Comparison of ENCODE assay signal across 10 mouse cellular contexts in the genomic region with DNA sequence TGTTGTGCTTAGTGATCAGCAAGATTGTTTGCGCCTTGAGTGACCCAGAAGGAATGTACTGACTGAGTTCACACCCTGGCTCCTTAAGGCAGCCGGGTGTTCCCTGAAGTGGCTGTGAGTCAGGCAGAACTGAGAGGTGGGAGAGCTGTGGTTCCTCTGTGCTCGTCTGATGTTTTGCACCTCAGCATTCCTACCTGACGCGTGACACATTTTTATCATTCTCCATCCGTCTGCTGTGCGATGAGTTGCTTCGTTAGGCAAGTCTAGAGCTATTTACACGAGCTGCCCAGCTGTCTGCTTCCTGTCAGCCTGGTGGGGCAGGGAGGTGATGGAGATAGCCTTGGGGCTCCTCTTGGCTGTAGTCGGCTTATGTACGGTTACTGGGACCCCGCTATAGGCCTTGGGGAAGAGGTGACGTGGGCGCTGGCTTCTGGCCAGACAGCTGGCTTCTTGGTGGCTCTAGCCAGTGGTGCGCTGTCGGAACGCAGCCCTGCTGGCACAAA. TPM values are rescaled to one million over a fixed set of nuclear protein-coding genes. Genes with fewer than 3 reads are reported as not detected.
DNase-seq lines count a peak whose midpoint lies in the region; ATAC-seq and TF ChIP-seq lines count a peak whose summit lies in the region.
"Had no signal": no experiment of that assay in that cellular context is flagged by ENCODE, and none has a peak within 500 bp of the region (broad histone marks: within the 10 kb centered on the region; RNA-seq: fewer than 3 reads in every experiment).

No protein-coding gene starts in this region.

- DNase-seq in heart, adult 11 months, result peak; percentile 98
- DNase-seq in heart, postnatal 25 days (ENCODE audit: low spot score), result no peak
- DNase-seq in adrenal gland, postnatal 14 days, result peak; percentile 86
- DNase-seq in gastrocnemius, adult 8-10 months (ENCODE audit: low spot score in 2 of 2), result peak; percentile 36 to 58
- no peak for DNase-seq in intestine, embryonic 14.5 days (ENCODE audit: low spot score)
- DNase-seq in lung, postnatal 25 days (ENCODE audit: low spot score), result peak; percentile 85
- DNase-seq in thymus, postnatal 14 days, result no peak
- no peak for DNase-seq in thymus, adult 2 months

- H3K4me2 ChIP-seq in intestine, embryonic 14.5 days (ENCODE audit: low read length), result peak overlapping the region; percentile 16; the same call in 1 of the 2 replicates

- H3K27ac ChIP-seq in intestine, embryonic 14.5 days (ENCODE audit: low read depth), result peak overlapping the region; percentile 3; the same call in 1 of the 2 replicates
- H3K27ac ChIP-seq in thymus, adult 2 months (ENCODE audit: control insufficient read depth, insufficient read depth, low read length), result no peak overlapping the region

- H3K9ac ChIP-seq in intestine, embryonic 14.5 days (ENCODE audit: low read length), result no peak overlapping the region

- no peak for ATAC-seq in intestine, embryonic 14.5 days (replicated peaks; ENCODE audit: low FRiP score, low TSS enrichment, low read depth)

- no peak for TF ChIP-seq CTCF in thymus, adult 2 months (IDR thresholded peaks at IDR 0.05; ENCODE audit: borderline replicate concordance, control insufficient read depth, extremely low read depth, insufficient read depth, low read length, poor library complexity)

- intact Hi-C loops in heart, postnatal 25 days (cut with DNase I), result no loop called here

- H3K36me3 ChIP-seq in intestine, embryonic 14.5 days (ENCODE audit: control insufficient read depth, insufficient read depth, low read length), result no peaks in the 10 kb centered on the region
- no peaks in the 10 kb centered on the region for H3K36me3 ChIP-seq in thymus, adult 2 months (ENCODE audit: control insufficient read depth, insufficient read depth, low read length)
- H3K36me3 ChIP-seq: G1E had no signal

- H3K4me3 ChIP-seq in intestine, embryonic 14.5 days (ENCODE audit: low read depth, low read length), result no peak overlapping the region
- no peak overlapping the region for H3K4me3 ChIP-seq in thymus, adult 2 months (ENCODE audit: control insufficient read depth, insufficient read depth, low read length)

- no peaks in the 10 kb centered on the region for H3K9me3 ChIP-seq in intestine, embryonic 14.5 days (ENCODE audit: control insufficient read depth, low read length)
- H3K9me3 ChIP-seq: G1E had no signal

- WGBS in intestine, embryonic 14.5 days, result 36% methylated on average over 17 of the region's 17 CpGs
- 68% methylated on average over 17 of the region's 17 CpGs for WGBS in thymus, adult 2 months

- peaks cover 52% of the 10 kb centered on the region for H3K4me1 ChIP-seq in intestine, embryonic 14.5 days (replicated peaks; ENCODE audit: control insufficient read depth, insufficient read depth, low read length)
- H3K4me1 ChIP-seq in thymus, adult 2 months (replicated peaks; ENCODE audit: control insufficient read depth, insufficient read depth, low read length), result no peaks in the 10 kb centered on the region

- no peaks in the 10 kb centered on the region for H3K27me3 ChIP-seq in intestine, embryonic 14.5 days (replicated peaks; ENCODE audit: control insufficient read depth, insufficient read depth, low read length)
- H3K27me3 ChIP-seq in thymus, adult 2 months (ENCODE audit: control insufficient read depth, insufficient read depth, low read length), result no peaks in the 10 kb centered on the region

- no peak for TF ChIP-seq POLR2A in thymus, adult 2 months (IDR thresholded peaks at IDR 0.05; ENCODE audit: control insufficient read depth, extremely low read depth, insufficient read depth, low read length, poor library complexity)

RNA-seq across cellular contexts. Expression of gene Rusc2, which starts 17.1 kb away (rescaled TPM):
- total RNA-seq in heart, postnatal 25 days (2021), result 10 to 100 TPM; 35.3 to 49.1 TPM
- total RNA-seq in adrenal gland, postnatal 14 days (2021), result 34.8 and 38.6 TPM in 2 replicates
- 10 to 100 TPM; 21.5 to 25.4 (median 23.3) TPM for total RNA-seq in gastrocnemius, adult 8-10 months (2022)
- polyA plus RNA-seq in intestine, embryonic 14.5 days (2014; fragmentation: Nextera tagmentation; extraction: Ambion mirVana), result 11.2 and 11.7 TPM in 2 replicates
- 4.2 and 4.3 TPM in 2 replicates for polyA plus RNA-seq in thymus, adult 2 months (2012; rRNA removed)

RNA-seq across cellular contexts. Expression of gene Fam166b, which starts 30.1 kb away (rescaled TPM):
- not detected for total RNA-seq in heart, postnatal 25 days (2021)
- total RNA-seq in adrenal gland, postnatal 14 days (2021), result not detected in 2 replicates
- total RNA-seq in gastrocnemius, adult 8-10 months (2022), result not detected
- polyA plus RNA-seq in intestine, embryonic 14.5 days (2014; fragmentation: Nextera tagmentation; extraction: Ambion mirVana), result 0.18 TPM in 1 of 2 replicates, not detected in the other
- 0.22 and 0.42 TPM in 2 replicates for polyA plus RNA-seq in thymus, adult 2 months (2012; rRNA removed)
- total RNA-seq: hematopoietic stem cell, adult 5-6 weeks had no signal
- polyA plus RNA-seq: G1E had no signal

RNA-seq across cellular contexts. Expression of gene Tesk1, which starts 42.9 kb away (rescaled TPM):
- 10 to 100 TPM; 33.1 to 34.4 TPM for total RNA-seq in heart, postnatal 25 days (2021)
- 53.9 and 59.0 TPM in 2 replicates for total RNA-seq in adrenal gland, postnatal 14 days (2021)
- total RNA-seq in gastrocnemius, adult 8-10 months (2022), result 10 to 100 TPM; 53.4 to 69.3 (median 59.4) TPM
- polyA plus RNA-seq in intestine, embryonic 14.5 days (2014; fragmentation: Nextera tagmentation; extraction: Ambion mirVana), result 8.6 and 9.5 TPM in 2 replicates
- polyA plus RNA-seq in thymus, adult 2 months (2012; rRNA removed), result 66.6 and 67.5 TPM in 2 replicates

RNA-seq across cellular contexts. Expression of gene Cd72, which starts 55.5 kb away (rescaled TPM):
- under 1 TPM; 0.81 to 0.87 TPM for total RNA-seq in heart, postnatal 25 days (2021)
- total RNA-seq in adrenal gland, postnatal 14 days (2021), result 2.7 and 12.7 TPM in 2 replicates
- total RNA-seq in gastrocnemius, adult 8-10 months (2022), result not detected
- polyA plus RNA-seq in intestine, embryonic 14.5 days (2014; fragmentation: Nextera tagmentation; extraction: Ambion mirVana), result 4.2 and 4.8 TPM in 2 replicates
- 9.8 and 10.8 TPM in 2 replicates for polyA plus RNA-seq in thymus, adult 2 months (2012; rRNA removed)

Comparison
In these comparisons a context has a peak if more than half of its experiments do, and no peak if none do; other contexts are left out.
1. DNase-seq: peak in heart, adult 11 months (single experiment), adrenal gland, postnatal 14 days (single experiment), gastrocnemius, adult 8-10 months (2 of 2) and lung, postnatal 25 days (single experiment); none in heart, postnatal 25 days (single experiment), intestine, embryonic 14.5 days (single experiment), thymus, postnatal 14 days (single experiment) and thymus, adult 2 months (single experiment).